Mouse (Mus musculus) T-helper 1 cell (primary cell): ENCODE data around the gene Mesp1.

Source experiments
- in situ Hi-C: fragments of 300-600 bp; cut with MboI, MseI; formaldehyde crosslinking; loops from one replicate; pipeline ENCODE4 v1.15.1; 2025; ENCODE audit warnings: high pct_unique_total_duplicates

The Mesp1 gene

GRCm38 (mm10) chr7:79793688-79794087 lies at the start of gene Mesp1:
Gene Mesp1 (minus strand): TSS chr7:79793788.
- in situ Hi-C loops, result no loop called here

DNA sequence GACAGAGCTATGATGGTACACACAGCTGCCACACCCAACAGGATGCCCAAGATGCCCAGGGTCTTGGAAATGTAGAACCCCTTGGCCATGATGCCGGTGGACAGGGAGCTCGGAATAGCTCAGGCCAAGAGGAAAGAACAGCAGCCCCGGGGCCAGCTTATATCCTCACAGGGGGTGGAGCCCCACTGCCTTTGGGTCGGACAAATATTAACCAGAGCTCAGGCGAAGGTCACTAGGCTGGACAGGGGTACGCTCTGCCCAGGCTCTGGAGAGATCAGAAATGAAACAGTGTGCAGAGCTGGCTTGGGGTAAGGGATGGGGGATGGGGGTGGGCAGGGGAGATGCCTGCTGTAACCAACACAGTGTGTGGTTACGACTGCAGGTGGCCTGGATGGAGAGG lies 48.6 kb upstream of the Mesp1 start:
- in situ Hi-C loops, result no loop called here

GRCm38 (mm10) chr7:79837247-79837646 lies 43.7 kb upstream of the Mesp1 start:
- in situ Hi-C loops, result no loop called here

- in situ Hi-C loops, result no loop called here
Observed at GRCm38 (mm10) chr7:79835196-79835595, 41.6 kb upstream of the Mesp1 start.

- in situ Hi-C loops, result no loop called here
Observed at GRCm38 (mm10) chr7:79832980-79833379, 39.4 kb upstream of the Mesp1 start.

DNA sequence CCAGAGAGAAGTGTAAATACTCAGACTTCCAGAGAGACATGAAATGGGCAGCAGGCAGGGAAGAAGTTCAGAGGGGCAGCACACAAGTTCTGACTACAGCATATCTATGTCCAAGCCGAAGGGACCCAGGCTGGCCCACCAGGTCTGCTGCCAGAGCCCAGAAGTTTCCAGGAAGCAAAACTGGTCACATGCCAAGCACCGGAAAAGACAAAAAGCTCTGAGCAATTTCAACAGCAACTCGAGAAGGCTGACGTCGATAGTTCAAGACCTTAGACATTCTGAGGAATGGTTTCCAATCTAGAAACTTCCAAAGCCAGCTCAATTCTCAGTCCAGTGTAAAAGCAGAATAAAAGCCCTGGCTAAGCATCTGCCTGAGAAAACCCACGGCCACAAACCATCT lies 38.0 kb upstream of the Mesp1 start:
- in situ Hi-C loops, result no loop called here

- in situ Hi-C loops, result no loop called here
Observed at GRCm38 (mm10) chr7:79831145-79831544, 37.6 kb upstream of the Mesp1 start.

GRCm38 (mm10) chr7:79828341-79828740 lies 34.8 kb upstream of the Mesp1 start:
- in situ Hi-C loops, result no loop called here

- in situ Hi-C loops, result no loop called here
Observed at GRCm38 (mm10) chr7:79822092-79822695, 28.6 kb upstream of the Mesp1 start.

- in situ Hi-C loops, result no loop called here
Observed at GRCm38 (mm10) chr7:79819996-79820395, 26.4 kb upstream of the Mesp1 start.

- in situ Hi-C loops, result no loop called here
Observed at GRCm38 (mm10) chr7:79819515-79819914, 25.9 kb upstream of the Mesp1 start.

DNA sequence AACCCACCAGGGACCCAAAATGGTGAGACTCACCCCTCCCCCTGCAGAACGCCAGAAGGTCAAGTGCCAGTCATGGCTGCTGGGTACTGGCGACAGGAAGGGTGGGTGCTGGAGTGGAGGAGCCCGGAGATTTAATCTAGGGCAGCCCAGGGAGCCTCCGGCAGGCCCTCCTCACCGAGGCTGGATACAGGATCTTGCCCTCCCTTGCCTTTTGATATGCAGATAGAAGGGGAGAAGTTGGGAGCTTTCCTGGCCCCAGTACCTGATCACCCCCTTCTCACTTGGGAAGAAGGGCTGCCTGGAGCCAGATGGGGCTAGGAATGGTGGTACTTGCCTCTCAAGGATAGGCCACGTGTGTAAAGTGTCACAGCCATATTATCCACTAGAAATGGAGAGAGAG lies 24.7 kb upstream of the Mesp1 start:
- in situ Hi-C loops, result no loop called here

DNA sequence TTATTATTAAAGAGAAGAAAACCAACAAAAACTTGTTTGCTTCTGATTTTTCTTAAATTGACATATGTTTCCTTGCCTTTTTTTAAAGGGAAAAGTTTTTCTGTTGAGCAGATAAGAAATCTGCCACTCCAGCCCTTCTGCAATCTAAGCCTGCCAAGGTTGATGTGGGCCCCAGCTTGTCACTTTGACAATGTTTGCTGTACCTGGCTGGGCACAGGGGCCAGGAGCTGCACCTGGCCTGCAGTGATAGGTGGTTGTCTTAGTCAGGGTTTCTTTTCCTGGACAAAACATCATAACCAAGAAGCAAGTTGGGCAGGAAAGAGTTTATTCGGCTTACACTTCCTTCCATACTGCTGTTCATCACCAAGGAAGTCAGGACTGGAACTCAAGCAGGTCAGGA lies 19.8 kb upstream of the Mesp1 start:
- in situ Hi-C loops, result no loop called here

GRCm38 (mm10) chr7:79810611-79811506 lies 17.3 kb upstream of the Mesp1 start, which contains the start of gene Mesp2:
Gene Mesp2 (plus strand): TSS chr7:79810727.
- in situ Hi-C loops, result no loop called here

DNA sequence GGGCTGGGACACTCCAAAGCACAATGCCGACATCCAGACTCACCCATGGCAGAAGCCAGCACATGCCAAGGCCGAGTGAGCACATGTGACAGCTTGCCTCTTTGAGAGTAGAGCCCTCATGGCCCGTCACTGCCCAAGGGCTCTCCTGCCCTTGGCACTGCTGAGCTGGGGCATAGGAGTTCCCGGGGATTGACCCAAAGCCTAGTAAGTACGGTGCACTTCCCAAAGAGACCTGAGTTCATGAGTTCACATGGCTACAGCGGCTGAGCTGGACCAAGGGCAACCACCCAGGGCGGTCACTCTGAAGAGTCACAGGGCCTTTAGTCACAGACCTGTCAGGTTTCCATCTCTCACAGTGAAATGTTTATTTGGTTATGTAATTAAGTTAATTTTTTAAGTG lies 15.0 kb upstream of the Mesp1 start:
- in situ Hi-C loops, result no loop called here

DNA sequence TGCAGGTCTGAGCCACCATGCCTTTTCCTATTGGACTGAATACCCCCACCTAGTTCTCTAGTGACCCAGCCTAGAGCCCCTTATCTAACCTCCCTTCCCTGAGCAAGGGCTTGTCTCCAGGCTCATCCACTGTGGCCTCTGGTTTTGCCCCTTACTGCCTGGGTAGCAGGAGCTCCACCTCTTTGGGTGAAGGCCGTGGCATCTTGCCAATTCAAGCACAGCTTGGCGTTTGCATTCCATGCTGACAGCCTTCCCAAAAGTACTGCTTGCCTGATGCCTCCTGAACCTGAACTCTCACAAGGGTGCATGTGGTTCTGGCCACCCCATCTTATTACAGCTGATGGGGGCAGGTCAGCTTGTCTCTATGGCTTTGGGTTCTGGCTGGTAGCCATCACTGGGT lies 10.3 kb upstream of the Mesp1 start:
- in situ Hi-C loops, result no loop called here

DNA sequence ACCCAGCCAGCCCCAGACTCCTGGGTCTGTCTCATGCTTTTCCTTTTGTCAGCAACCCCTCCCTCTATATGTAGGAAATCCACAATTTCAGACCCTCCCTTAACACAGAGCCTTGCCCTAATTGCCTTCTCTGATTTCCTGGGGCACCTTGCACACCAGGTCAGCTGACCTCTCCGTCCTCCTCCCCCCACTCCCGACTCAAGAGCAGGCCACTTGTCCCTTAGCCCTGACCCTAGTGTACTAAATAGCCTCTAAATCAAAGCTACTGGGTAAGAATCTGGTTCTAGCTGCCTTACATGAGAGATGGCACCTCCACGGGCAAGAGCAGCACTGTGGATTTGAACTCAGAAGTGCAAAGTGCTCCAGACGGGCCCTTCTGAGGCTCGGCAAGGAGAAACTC lies 8.4 kb upstream of the Mesp1 start:
- in situ Hi-C loops, result no loop called here

DNA sequence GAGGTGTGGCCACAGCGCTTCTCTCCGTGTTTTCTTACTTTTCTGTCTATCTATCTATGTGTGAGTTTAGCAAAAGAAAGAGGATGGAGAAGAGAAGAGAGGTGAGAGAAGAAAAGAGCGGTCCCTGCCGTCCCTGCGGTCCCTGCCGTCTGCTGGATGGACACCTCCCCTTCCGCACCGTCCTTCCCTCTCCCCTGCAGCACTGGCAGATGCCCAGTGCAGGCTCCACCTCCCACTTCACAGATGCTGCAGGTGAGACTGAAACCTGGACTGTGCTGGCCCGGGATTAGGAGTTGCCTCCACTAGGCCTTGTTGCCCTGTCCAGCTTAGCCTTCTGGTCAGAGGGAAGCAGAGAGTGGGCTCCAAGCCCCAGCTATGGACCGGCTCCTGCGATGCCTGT lies 7.8 kb upstream of the Mesp1 start:
- in situ Hi-C loops, result no loop called here

GRCm38 (mm10) chr7:79800336-79800735 lies 6.7 kb upstream of the Mesp1 start:
- in situ Hi-C loops, result no loop called here

GRCm38 (mm10) chr7:79799506-79799905 lies 5.9 kb upstream of the Mesp1 start:
- in situ Hi-C loops, result no loop called here

DNA sequence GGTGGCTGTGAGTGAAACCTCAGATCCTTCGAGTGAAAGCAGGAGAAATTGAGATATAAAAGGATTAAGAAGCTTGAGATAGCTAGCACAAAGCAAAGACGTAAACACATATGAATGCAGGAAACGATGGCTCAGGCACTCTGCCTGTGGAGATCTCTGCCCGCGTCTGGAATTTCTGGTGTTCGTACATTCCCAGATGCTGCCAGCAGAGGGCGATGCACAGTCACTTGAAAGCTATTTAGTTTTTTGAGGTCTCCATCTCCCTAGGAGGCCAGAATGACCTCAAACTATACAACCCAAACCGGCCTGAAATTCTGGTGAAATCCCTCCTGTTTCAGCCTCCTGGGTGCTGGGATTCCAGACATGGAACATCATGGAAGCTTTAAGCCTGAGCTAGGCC lies 5.5 kb upstream of the Mesp1 start:
- in situ Hi-C loops, result no loop called here

- in situ Hi-C loops, result no loop called here
Observed at GRCm38 (mm10) chr7:79798606-79799005, 5.0 kb upstream of the Mesp1 start.
